Mouse (Mus musculus) heart, embryonic 12.5 days (tissue): ENCODE measurements around the gene Arhgef17. TPM values are rescaled to one million over a fixed set of nuclear protein-coding genes. Genes with fewer than 3 reads are reported as not detected.
A peak's percentile ranks its signal among the peaks of the same experiment; 100 is the strongest.
"Not testable (repeated sequence)": the region's sequence is repeated elsewhere in the genome, so short reads cannot be mapped to it uniquely, and the experiment has no call there.

Source experiments
- ATAC-seq: fragments of 200-750 bp; cut with Nextera tagmentation; 2 replicates; pipeline ENCODE4 v1.8.0; 2017; ENCODE audit warnings: moderate TSS enrichment, moderate library complexity; ENCODE audit not compliant: insufficient number of reproducible peaks, low FRiP score
- H3K27ac ChIP-seq: fragments of 300-500 bp; sonication (generic); 2 replicates; pipeline ENCODE4 v1.5.1; 2016; ENCODE audit warnings: mild to moderate bottlenecking, moderate library complexity; ENCODE audit not compliant: poor library complexity, severe bottlenecking
- H3K27me3 ChIP-seq: fragments of 300-500 bp; sonication (generic); replicated peaks from 2 replicates; pipeline ENCODE4 v1.6.1; 2016; ENCODE audit warnings: mild to moderate bottlenecking, moderate library complexity
- H3K36me3 ChIP-seq: fragments of 300-500 bp; sonication (generic); 2 replicates; pipeline ENCODE4 v1.6.1; 2016; ENCODE audit warnings: mild to moderate bottlenecking, moderate library complexity
- H3K4me1 ChIP-seq: fragments of 300-500 bp; sonication (generic); replicated peaks from 2 replicates; pipeline ENCODE4 v1.6.1; 2016; ENCODE audit warnings: mild to moderate bottlenecking
- H3K4me2 ChIP-seq: fragments of 300-500 bp; sonication (generic); 2 replicates; pipeline ENCODE4 v1.6.1; 2016; ENCODE audit warnings: mild to moderate bottlenecking, moderate library complexity
- H3K4me3 ChIP-seq: fragments of 300-500 bp; sonication (generic); 2 replicates; pipeline ENCODE4 v1.5.1; 2016; ENCODE audit warnings: mild to moderate bottlenecking
- H3K9ac ChIP-seq: fragments of 300-500 bp; sonication (generic); 2 replicates; pipeline ENCODE4 v1.6.1; 2016; ENCODE audit warnings: mild to moderate bottlenecking, moderate library complexity
- H3K9me3 ChIP-seq: fragments of 300-500 bp; sonication (generic); replicated peaks from 2 replicates; pipeline ENCODE4 v1.6.1; 2016; ENCODE audit warnings: mild to moderate bottlenecking, moderate library complexity
- WGBS: fragments of 180-500 bp; shearing (Covaris S2); methylation state at CpG from one replicate; pipeline ENCODE4 v1.1.7; 2016; 5-methylcytosine and 5-hydroxymethylcytosine counted together
- polyA plus RNA-seq: library from polyadenylated mRNA; unstranded; fragments of >200 nt; fragmentation: Nextera tagmentation; extraction: Ambion mirVana; gene quantifications from 2 replicates; pipeline ENCODE4 v1.2.1, GENCODE M21; 2016

The Arhgef17 gene
- polyA plus RNA-seq, 1 experiment from 2014 or later = 8.7 TPM

DNA sequence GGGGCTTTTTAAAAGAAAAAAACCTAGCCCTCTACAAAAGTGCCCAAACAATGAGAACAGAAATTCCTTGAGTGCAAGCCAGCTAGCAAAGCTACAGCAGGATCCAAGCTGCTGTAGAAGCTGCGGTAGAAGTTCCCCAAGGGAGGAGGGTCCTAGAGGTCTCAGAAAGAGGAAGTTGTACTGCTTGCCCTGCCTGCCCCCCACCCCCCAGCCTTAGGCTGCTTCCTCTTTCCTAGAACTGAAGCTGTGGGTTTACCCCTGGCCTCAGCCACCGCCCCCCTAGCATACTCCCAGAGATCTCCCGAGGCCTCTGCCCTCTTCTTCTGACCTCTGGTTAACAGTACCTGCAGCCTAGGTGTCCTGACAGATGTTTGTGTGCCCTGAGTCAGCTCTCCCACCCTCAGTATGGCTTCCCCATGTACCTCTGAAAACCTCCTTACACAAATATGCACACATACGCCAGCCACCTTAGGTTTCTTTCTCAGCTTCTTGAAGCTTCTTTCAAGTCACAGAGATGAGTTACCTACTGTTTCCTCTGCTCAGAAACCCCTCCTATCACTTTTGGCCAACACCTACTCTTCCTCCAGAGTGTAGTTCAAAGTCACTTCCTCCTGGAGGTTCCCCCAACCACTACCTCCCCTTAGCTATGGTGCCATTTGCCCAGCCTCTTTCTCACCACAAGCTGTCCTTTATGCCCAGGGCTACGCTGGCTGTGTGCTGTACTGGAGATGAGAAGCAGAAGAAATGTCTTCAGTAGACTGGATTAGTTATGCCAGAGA is 75.9 kb downstream of the Arhgef17 start:
- H3K27ac ChIP-seq = no peak overlapping the region
- H3K4me1 ChIP-seq = peaks cover 75% of the 10 kb centered on the region
- ATAC-seq = no peak
- H3K4me2 ChIP-seq = no peak overlapping the region
- no peak overlapping the region for H3K9ac ChIP-seq
- H3K27me3 ChIP-seq = no peaks in the 10 kb centered on the region
- no peaks in the 10 kb centered on the region for H3K36me3 ChIP-seq
- 65% methylated on average over 5 of the region's 5 CpGs for WGBS
- H3K9me3 ChIP-seq = no peaks in the 10 kb centered on the region
- H3K4me3 ChIP-seq = no peak overlapping the region

GRCm38 (mm10) chr7:100855300-100855699 is 76.6 kb downstream of the Arhgef17 start:
- Histone ChIP-seq H3K9me3 (no peaks in the 10 kb centered on the region), H3K27ac (no peak overlapping the region), H3K9ac (no peak overlapping the region), H3K4me1 (peaks cover 68% of the 10 kb centered on the region), H3K4me2 (no peak overlapping the region), H3K27me3 (no peaks in the 10 kb centered on the region), H3K36me3 (no peaks in the 10 kb centered on the region), H3K4me3 (no peak overlapping the region)
- no peak for ATAC-seq
- WGBS = 38% methylated on average over 4 of the region's 4 CpGs

DNA sequence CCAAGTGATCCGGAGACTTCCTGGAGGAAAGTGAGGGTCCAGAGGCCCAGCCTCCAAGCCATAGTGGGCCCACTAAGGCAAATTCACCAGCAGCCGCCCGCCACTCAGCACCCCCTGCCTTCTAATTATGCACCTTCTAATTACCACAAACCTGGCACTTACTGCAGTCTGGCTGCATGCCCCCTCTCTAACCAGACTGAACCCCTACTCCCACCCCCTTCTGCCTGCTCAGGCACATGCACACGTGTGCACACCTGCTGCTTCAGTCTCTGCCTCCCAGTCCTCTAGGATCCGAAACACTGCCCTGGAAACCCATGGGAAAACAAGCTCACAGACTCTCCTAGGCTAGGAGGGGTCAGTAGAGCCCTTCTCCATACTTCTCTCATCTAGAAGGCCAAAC is 77.0 kb downstream of the Arhgef17 start:
- Histone ChIP-seq H3K4me2 (no peak overlapping the region), H3K4me3 (no peak overlapping the region), H3K4me1 (peaks cover 63% of the 10 kb centered on the region), H3K27me3 (no peaks in the 10 kb centered on the region), H3K27ac (no peak overlapping the region), H3K9me3 (no peaks in the 10 kb centered on the region), H3K36me3 (no peaks in the 10 kb centered on the region; the same call in 1 of the 2 replicates), H3K9ac (0 out of 2 replicates have a peak overlapping the region, but pooled peaks have one; percentile 26)
- no peak for ATAC-seq
- 88% methylated on average over 5 of the region's 5 CpGs for WGBS

DNA sequence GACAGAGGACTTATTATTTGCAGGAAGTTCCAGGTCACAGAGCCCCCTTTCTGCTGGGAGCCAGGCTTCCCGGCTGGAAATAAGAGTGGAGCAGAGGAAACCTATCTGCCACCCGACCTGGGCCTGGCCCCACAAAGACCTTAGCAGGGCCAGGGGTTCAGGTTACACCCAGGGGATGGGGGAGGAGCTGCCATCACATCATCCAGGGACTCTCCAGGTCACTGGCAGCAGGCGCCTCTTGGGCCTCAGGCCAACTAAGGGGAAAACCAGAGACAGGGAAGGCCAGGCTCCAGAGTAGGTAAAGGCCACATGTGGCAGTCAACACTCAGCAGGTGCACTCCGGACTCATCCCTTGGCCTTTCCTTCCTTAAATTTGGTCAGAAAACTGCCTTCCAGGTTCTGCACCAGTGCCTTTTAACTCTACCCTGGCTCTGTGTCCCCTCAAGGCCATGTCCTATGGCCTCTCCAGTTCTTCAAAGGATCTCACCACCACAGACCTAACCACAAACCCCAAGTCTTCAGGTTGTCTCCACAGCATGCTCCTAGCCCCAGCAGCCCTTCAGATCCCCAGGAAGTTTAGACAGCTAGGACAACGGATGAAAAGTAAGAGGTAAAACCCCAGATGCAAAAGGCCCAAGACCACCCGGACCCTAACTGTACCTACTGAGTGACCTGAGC is 77.6 kb downstream of the Arhgef17 start:
- Histone ChIP-seq H3K4me2 (no peak overlapping the region), H3K9me3 (no peaks in the 10 kb centered on the region), H3K36me3 (no peaks in the 10 kb centered on the region; the same call in 1 of the 2 replicates), H3K27ac (no peak overlapping the region), H3K27me3 (no peaks in the 10 kb centered on the region), H3K4me1 (peaks cover 58% of the 10 kb centered on the region), H3K9ac (peak overlapping the region; percentile 26; the same call in 1 of the 2 replicates), H3K4me3 (no peak overlapping the region)
- no peak for ATAC-seq
- 40% methylated on average over 6 of the region's 6 CpGs for WGBS

DNA sequence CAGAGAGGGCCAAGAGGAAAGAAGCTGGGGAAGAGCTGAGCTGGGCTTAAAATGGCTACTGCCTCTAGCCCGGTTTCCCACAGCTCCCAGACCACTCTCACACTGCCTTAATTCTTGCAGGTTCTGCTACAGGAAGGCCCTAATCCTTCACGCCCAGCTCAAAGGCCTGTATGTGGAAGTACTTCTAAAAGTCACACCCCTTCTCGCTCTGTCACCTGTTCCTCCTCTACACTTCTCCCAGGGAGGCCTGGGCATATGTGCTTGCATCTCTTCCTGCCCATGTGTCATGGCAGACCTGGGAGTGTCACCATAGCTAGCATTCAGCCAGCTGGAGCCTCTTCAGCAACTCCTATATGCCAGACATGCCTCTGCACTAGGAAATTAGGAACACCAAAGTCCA is 78.5 kb downstream of the Arhgef17 start:
- no peaks in the 10 kb centered on the region for H3K9me3 ChIP-seq
- H3K9ac ChIP-seq = no peak overlapping the region
- H3K4me1 ChIP-seq = peaks cover 52% of the 10 kb centered on the region
- WGBS = 81% methylated on average over 3 of the region's 3 CpGs
- no peak overlapping the region for H3K27ac ChIP-seq
- no peaks in the 10 kb centered on the region; the same call in 1 of the 2 replicates for H3K36me3 ChIP-seq
- no peak overlapping the region for H3K4me2 ChIP-seq
- no peak for ATAC-seq
- H3K27me3 ChIP-seq = no peaks in the 10 kb centered on the region
- no peak overlapping the region for H3K4me3 ChIP-seq

DNA sequence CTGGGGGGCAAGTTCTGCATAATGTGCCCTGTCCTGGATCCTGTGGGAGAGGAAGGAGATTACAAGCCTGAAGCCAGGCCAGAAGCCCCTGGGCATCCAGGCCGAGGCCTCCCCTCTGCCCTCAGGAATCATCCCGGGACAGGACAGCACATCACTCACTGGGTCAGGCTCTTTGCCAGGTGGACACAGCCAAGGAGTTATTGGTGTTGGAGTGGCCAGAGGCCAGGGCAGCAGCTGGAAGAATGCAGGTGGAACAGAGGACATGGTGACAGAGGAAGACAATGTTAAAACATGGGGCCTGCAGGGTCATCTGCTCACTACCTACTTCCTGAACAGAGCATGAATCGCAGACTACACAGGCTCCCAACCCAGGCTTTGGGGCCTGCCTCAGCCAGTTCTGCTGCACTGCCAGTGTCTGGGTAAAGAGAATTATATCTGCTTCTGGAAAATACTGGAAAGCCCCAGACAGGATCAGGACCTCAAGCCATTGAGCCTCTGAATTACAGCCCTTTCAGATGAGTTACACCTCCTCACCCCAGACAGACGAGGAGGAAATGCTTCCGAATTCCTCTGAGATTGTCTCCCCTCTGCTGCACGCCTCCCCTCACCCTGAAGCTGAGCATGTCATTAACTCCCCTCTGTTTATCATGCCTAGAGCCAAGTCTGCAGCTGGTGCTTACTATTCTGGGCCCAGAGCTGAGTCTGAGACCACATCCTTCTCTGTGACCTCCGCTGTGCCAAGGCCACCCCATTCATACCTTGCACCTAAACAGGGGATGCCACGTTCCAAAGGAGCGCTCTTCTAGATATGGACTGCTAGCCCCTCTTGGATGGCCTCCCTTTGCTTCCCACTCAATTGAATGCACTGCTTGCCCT is 80.2 kb downstream of the Arhgef17 start:
- H3K4me3 ChIP-seq = no peak overlapping the region
- 60% methylated on average over 9 of the region's 9 CpGs for WGBS
- H3K9ac ChIP-seq = peak overlapping the region; percentile 42
- H3K4me1 ChIP-seq = peaks cover 52% of the 10 kb centered on the region
- no peaks in the 10 kb centered on the region for H3K27me3 ChIP-seq
- H3K9me3 ChIP-seq = no peaks in the 10 kb centered on the region
- H3K4me2 ChIP-seq = no peak overlapping the region
- H3K27ac ChIP-seq = 0 out of 2 replicates have a peak overlapping the region, but pooled peaks have one; percentile 24
- peaks cover 13% of the 10 kb centered on the region for H3K36me3 ChIP-seq
- ATAC-seq = no peak

GRCm38 (mm10) chr7:100849508-100849907 is 82.4 kb downstream of the Arhgef17 start:
- no peak for ATAC-seq
- Histone ChIP-seq H3K4me1 (peaks cover 45% of the 10 kb centered on the region), H3K27ac (no peak overlapping the region), H3K27me3 (no peaks in the 10 kb centered on the region), H3K9me3 (no peaks in the 10 kb centered on the region), H3K36me3 (peaks cover 14% of the 10 kb centered on the region), H3K4me2 (no peak overlapping the region), H3K9ac (no peak overlapping the region), H3K4me3 (no peak overlapping the region)
- WGBS = 87% methylated on average over 2 of the region's 2 CpGs

DNA sequence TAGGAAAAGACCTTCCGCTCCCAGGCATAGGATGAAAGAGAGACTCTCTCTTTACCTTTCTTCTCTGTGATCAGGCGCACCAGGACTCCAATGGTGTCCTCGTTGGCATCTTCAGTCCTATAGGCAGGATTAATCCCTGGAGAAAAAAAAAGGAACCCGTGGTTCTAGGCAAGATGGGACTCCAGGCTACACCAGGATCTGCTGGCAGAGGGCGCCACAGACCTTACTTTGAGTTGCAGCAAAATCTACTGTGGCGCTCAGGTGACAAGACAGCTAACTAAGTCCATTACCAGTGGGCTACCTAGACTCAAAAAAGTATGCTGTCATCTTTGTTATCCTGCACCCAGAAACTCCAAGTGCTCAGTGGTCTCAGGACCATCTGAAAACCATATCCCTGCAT is 83.2 kb downstream of the Arhgef17 start:
- Histone ChIP-seq H3K9me3 (no peaks in the 10 kb centered on the region), H3K27me3 (no peaks in the 10 kb centered on the region), H3K36me3 (peaks cover 14% of the 10 kb centered on the region), H3K4me2 (no peak overlapping the region), H3K27ac (no peak overlapping the region), H3K4me1 (peaks cover 45% of the 10 kb centered on the region), H3K4me3 (no peak overlapping the region), H3K9ac (no peak overlapping the region)
- no peak for ATAC-seq
- 37% methylated on average over 6 of the region's 6 CpGs for WGBS

GRCm38 (mm10) chr7:100847131-100847530 is 84.8 kb downstream of the Arhgef17 start:
- Histone ChIP-seq H3K27ac (no peak overlapping the region), H3K4me1 (peaks cover 31% of the 10 kb centered on the region), H3K9me3 (no peaks in the 10 kb centered on the region), H3K4me3 (no peak overlapping the region), H3K4me2 (no peak overlapping the region), H3K36me3 (peaks cover 18% of the 10 kb centered on the region), H3K27me3 (no peaks in the 10 kb centered on the region), H3K9ac (no peak overlapping the region)
- ATAC-seq = no peak
- WGBS = 90% methylated on average over 6 of the region's 6 CpGs

DNA sequence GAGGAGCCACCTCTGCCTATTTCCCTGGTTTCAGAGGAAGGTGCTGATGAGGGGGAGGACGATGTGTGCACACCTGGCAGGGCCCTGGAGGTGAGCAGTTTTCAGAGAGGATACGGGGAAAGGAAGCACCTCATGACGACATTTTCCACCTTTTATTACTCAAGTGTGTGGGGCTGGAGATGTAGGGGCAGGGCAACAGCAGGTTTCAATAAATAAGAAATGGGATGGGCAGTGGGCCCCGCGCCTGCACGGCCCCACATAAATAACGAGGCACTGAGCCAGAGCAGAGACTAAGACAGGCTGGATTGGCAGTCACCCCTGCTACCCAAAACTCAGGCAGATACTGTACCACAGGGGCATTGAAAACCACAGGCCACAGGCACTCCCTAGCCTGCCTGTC is 85.9 kb downstream of the Arhgef17 start:
- H3K27ac ChIP-seq, H3K9me3 ChIP-seq: not testable (repeated sequence)
- WGBS = 91% methylated on average over 7 of the region's 7 CpGs

DNA sequence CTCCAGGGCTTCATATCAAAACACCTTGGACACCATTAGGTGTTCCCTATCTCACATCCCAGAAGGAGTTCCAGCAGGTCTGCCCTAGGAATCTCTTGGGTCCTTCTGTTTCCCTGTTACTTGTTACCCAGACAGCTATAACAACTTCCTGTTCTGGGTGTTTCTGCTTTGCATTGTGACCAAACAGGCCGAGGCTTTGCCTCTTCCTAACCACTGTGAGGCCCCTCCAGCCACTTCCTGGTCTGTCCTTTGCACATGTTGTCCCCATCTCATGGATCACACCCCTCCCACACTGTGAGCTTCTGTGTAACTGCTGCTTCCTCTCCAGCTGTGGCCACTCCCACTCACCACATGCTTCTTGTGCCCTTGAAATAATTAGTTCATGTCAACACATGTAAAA is 86.5 kb downstream of the Arhgef17 start:
- WGBS = 19% methylated on average over 1 of the region's 1 CpGs
- no peaks in the 10 kb centered on the region for H3K27me3 ChIP-seq
- peaks cover 24% of the 10 kb centered on the region for H3K36me3 ChIP-seq
- H3K9ac ChIP-seq = no peak overlapping the region
- H3K9me3 ChIP-seq = no peaks in the 10 kb centered on the region
- H3K4me2 ChIP-seq = no peak overlapping the region
- no peak for ATAC-seq
- no peak overlapping the region for H3K4me3 ChIP-seq
- peaks cover 21% of the 10 kb centered on the region for H3K4me1 ChIP-seq
- no peak overlapping the region for H3K27ac ChIP-seq

More for the DNA sequence above, 85.9 kb downstream of the Arhgef17 start:
- ATAC-seq, H3K4me3 ChIP-seq, H3K27me3 ChIP-seq, H3K4me2 ChIP-seq, H3K9ac ChIP-seq: not testable (repeated sequence)
- peaks cover 21% of the 10 kb centered on the region for H3K4me1 ChIP-seq
- H3K36me3 ChIP-seq = peaks cover 24% of the 10 kb centered on the region
